10 mouse cellular contexts compared by ENCODE assay signal in genomic region chr9:49728211-49728610, GRCm38 (mm10).
DNase-seq lines count a peak whose midpoint lies in the region; ATAC-seq lines count a peak whose summit lies in the region.
"Had no signal": no experiment of that assay in that cellular context is flagged by ENCODE, and none has a peak within 500 bp of the region (broad histone marks: within the 10 kb centered on the region; RNA-seq: fewer than 3 reads in every experiment).

No protein-coding gene starts in this region.

- no peak overlapping the region for H3K27ac ChIP-seq in forebrain, embryonic 12.5 days
- H3K27ac ChIP-seq in forebrain, embryonic 10.5 days = no peak overlapping the region
- H3K27ac ChIP-seq in hindbrain, embryonic 13.5 days = peak overlapping the region; percentile 52
- H3K27ac ChIP-seq: embryonic facial prominence, embryonic 15.5 days had no signal

- no peaks in the 10 kb centered on the region for H3K36me3 ChIP-seq in forebrain, embryonic 12.5 days (replicated peaks)
- H3K36me3 ChIP-seq in forebrain, embryonic 10.5 days (replicated peaks) = no peaks in the 10 kb centered on the region
- no peaks in the 10 kb centered on the region for H3K36me3 ChIP-seq in hindbrain, embryonic 13.5 days
- H3K36me3 ChIP-seq: embryonic facial prominence, embryonic 15.5 days had no signal

- no peak for DNase-seq in forebrain, embryonic 10.5 days (ENCODE audit: extremely low spot score, low spot score)
- DNase-seq in ZHBTc4 (ENCODE audit: low read depth, low spot score) = peak; percentile 46
- DNase-seq in mesoderm, embryonic 11.5 days (ENCODE audit: low read depth, low spot score) = peak; percentile 61
- no peak for DNase-seq in cerebellum, adult 9-11 months
- DNase-seq in heart, adult 9 months (ENCODE audit: low spot score in 2 of 2) = no peak
- no peak for DNase-seq in lung, adult 18-20 months
- DNase-seq: kidney, adult 2 months had no signal

- no peaks in the 10 kb centered on the region for H3K9me3 ChIP-seq in forebrain, embryonic 12.5 days
- H3K9me3 ChIP-seq in forebrain, embryonic 10.5 days = no peaks in the 10 kb centered on the region
- no peaks in the 10 kb centered on the region for H3K9me3 ChIP-seq in hindbrain, embryonic 13.5 days
- H3K9me3 ChIP-seq: embryonic facial prominence, embryonic 15.5 days had no signal

- H3K4me2 ChIP-seq in forebrain, embryonic 12.5 days = no peak overlapping the region
- H3K4me2 ChIP-seq in hindbrain, embryonic 13.5 days = peak overlapping the region; percentile 26; the same call in 1 of the 2 replicates
- H3K4me2 ChIP-seq: embryonic facial prominence, embryonic 15.5 days had no signal

- no peak overlapping the region for H3K4me3 ChIP-seq in forebrain, embryonic 12.5 days (replicated peaks)
- H3K4me3 ChIP-seq in forebrain, embryonic 10.5 days = no peak overlapping the region
- no peak overlapping the region for H3K4me3 ChIP-seq in hindbrain, embryonic 13.5 days
- H3K4me3 ChIP-seq: embryonic facial prominence, embryonic 15.5 days had no signal

- H3K9ac ChIP-seq in forebrain, embryonic 12.5 days = no peak overlapping the region
- peak overlapping the region; percentile 39; the same call in 1 of the 2 replicates for H3K9ac ChIP-seq in hindbrain, embryonic 13.5 days
- H3K9ac ChIP-seq: embryonic facial prominence, embryonic 15.5 days had no signal

- peak; percentile 64; the same call in 1 of the 2 replicates for ATAC-seq in forebrain, embryonic 12.5 days (ENCODE audit: low FRiP score)
- ATAC-seq in hindbrain, embryonic 13.5 days (ENCODE audit: low FRiP score) = peak; percentile 79; the same call in 1 of the 2 replicates

- peaks cover 19% of the 10 kb centered on the region for H3K4me1 ChIP-seq in forebrain, embryonic 12.5 days
- H3K4me1 ChIP-seq in forebrain, embryonic 10.5 days = peaks cover 17% of the 10 kb centered on the region
- H3K4me1 ChIP-seq in hindbrain, embryonic 13.5 days (replicated peaks) = peaks cover 38% of the 10 kb centered on the region

- no peaks in the 10 kb centered on the region for H3K27me3 ChIP-seq in forebrain, embryonic 12.5 days
- no peaks in the 10 kb centered on the region for H3K27me3 ChIP-seq in forebrain, embryonic 10.5 days (ENCODE audit: poor library complexity, severe bottlenecking)
- no peaks in the 10 kb centered on the region for H3K27me3 ChIP-seq in hindbrain, embryonic 13.5 days
- H3K27me3 ChIP-seq: embryonic facial prominence, embryonic 15.5 days had no signal

- WGBS in forebrain, embryonic 12.5 days = 39% methylated on average over 8 of the region's 8 CpGs
- 52% methylated on average over 8 of the region's 8 CpGs for WGBS in forebrain, embryonic 10.5 days
- WGBS in hindbrain, embryonic 13.5 days = 12% methylated on average over 8 of the region's 8 CpGs

Comparison
In these comparisons a context has a peak if more than half of its experiments do, and no peak if none do; other contexts are left out.
1. DNase-seq: peak in ZHBTc4 (single experiment) and mesoderm, embryonic 11.5 days (single experiment); none in forebrain, embryonic 10.5 days (single experiment), cerebellum, adult 9-11 months (single experiment), heart, adult 9 months (0 of 2) and lung, adult 18-20 months (0 of 2).